Mouse (Mus musculus) embryonic facial prominence, embryonic 14.5 days (tissue): ENCODE measurements around the gene Arhgap28. TPM values are rescaled to one million over a fixed set of nuclear protein-coding genes. Genes with fewer than 3 reads are reported as not detected.
A peak's percentile ranks its signal among the peaks of the same experiment; 100 is the strongest.

Source experiments
- ATAC-seq: fragments of 200-750 bp; cut with Nextera tagmentation; 2 replicates; pipeline ENCODE4 v1.8.0; 2017; ENCODE audit warnings: low read depth, moderate number of reproducible peaks, moderate TSS enrichment
- DNase-seq: peaks from one replicate; pipeline ENCODE4 v3.0.0-alpha.2; 2015; ENCODE audit warnings: low spot score
- H3K27ac ChIP-seq: fragments of 300-500 bp; sonication (generic); replicated peaks from 2 replicates; pipeline ENCODE4 v1.5.1; 2014; ENCODE audit warnings: low read depth, mild to moderate bottlenecking, low read length, moderate library complexity
- H3K27me3 ChIP-seq: fragments of 300-500 bp; sonication (generic); replicated peaks from 2 replicates; pipeline ENCODE4 v1.6.1; 2014; ENCODE audit warnings: low read length; ENCODE audit not compliant: control insufficient read depth, insufficient read depth
- H3K36me3 ChIP-seq: fragments of 300-500 bp; sonication (generic); 2 replicates; pipeline ENCODE4 v1.6.1; 2014; ENCODE audit warnings: low read length, mixed read lengths; ENCODE audit not compliant: control insufficient read depth, insufficient read depth
- H3K4me1 ChIP-seq: fragments of 300-500 bp; sonication (generic); 2 replicates; pipeline ENCODE4 v1.6.1; 2014; ENCODE audit warnings: antibody characterized with exemption, low read length; ENCODE audit not compliant: control insufficient read depth, insufficient read depth
- H3K4me2 ChIP-seq: fragments of 300-500 bp; sonication (generic); 2 replicates; pipeline ENCODE4 v1.6.1; 2014; ENCODE audit warnings: low read depth, mild to moderate bottlenecking, low read length, moderate library complexity, mixed read lengths
- H3K4me3 ChIP-seq: fragments of 300-500 bp; sonication (generic); 2 replicates; pipeline ENCODE4 v1.5.1; 2014; ENCODE audit warnings: low read depth, mild to moderate bottlenecking, low read length
- H3K9ac ChIP-seq: fragments of 300-500 bp; sonication (generic); 2 replicates; pipeline ENCODE4 v1.6.1; 2014; ENCODE audit warnings: low read depth, mild to moderate bottlenecking, low read length, moderate library complexity, mixed read lengths
- H3K9me3 ChIP-seq: fragments of 300-500 bp; sonication (generic); 2 replicates; pipeline ENCODE4 v1.6.1; 2016; ENCODE audit warnings: low read length; ENCODE audit not compliant: control insufficient read depth
- WGBS: fragments of 180-500 bp; shearing (Covaris S2); extraction: QIAGEN DNeasy Blood & Tissue Kit; methylation state at CpG from one replicate; pipeline ENCODE4 v1.1.7; 2014; 5-methylcytosine and 5-hydroxymethylcytosine counted together
- polyA plus RNA-seq: library from polyadenylated mRNA; unstranded; fragments of >200 nt; fragmentation: Nextera tagmentation; extraction: Ambion mirVana; gene quantifications from 2 replicates; pipeline ENCODE4 v1.2.1, GENCODE M21; 2014

The Arhgap28 gene
- polyA plus RNA-seq, 1 experiment from 2014 or later: 49.2 TPM

- peak; percentile 74 for ATAC-seq
- Histone ChIP-seq H3K9ac (no peak overlapping the region), H3K4me2 (peak overlapping the region; percentile 17; the same call in 1 of the 2 replicates), H3K9me3 (no peaks in the 10 kb centered on the region), H3K4me1 (peaks cover 38% of the 10 kb centered on the region), H3K27me3 (no peaks in the 10 kb centered on the region), H3K27ac (peak overlapping the region; percentile 23; the same call in 1 of the 2 replicates), H3K36me3 (no peaks in the 10 kb centered on the region), H3K4me3 (no peak overlapping the region)
- peak; percentile 87 for DNase-seq
- WGBS: 11% methylated on average over 14 of the region's 14 CpGs
Measured at GRCm38 (mm10) chr17:67996097-67996768, 7.7 kb downstream of the Arhgap28 start.

- H3K9me3 ChIP-seq: no peaks in the 10 kb centered on the region
- DNase-seq: no peak
- no peak for ATAC-seq
- WGBS: 81% methylated on average over 2 of the region's 2 CpGs
- no peaks in the 10 kb centered on the region for H3K27me3 ChIP-seq
- no peak overlapping the region for H3K9ac ChIP-seq
- H3K4me2 ChIP-seq: peak overlapping the region; percentile 17; the same call in 1 of the 2 replicates
- no peak overlapping the region for H3K27ac ChIP-seq
- H3K4me3 ChIP-seq: no peak overlapping the region
- no peaks in the 10 kb centered on the region for H3K36me3 ChIP-seq
- peaks cover 30% of the 10 kb centered on the region for H3K4me1 ChIP-seq
Measured at GRCm38 (mm10) chr17:67995277-67995819, 8.6 kb downstream of the Arhgap28 start.

GRCm38 (mm10) chr17:67994861-67995260, 9.1 kb downstream of the Arhgap28 start:
- ATAC-seq: no peak

GRCm38 (mm10) chr17:67993371-67994045, 10.4 kb downstream of the Arhgap28 start:
- Histone ChIP-seq H3K4me1 (peaks cover 36% of the 10 kb centered on the region), H3K4me3 (no peak overlapping the region), H3K36me3 (no peaks in the 10 kb centered on the region), H3K27me3 (no peaks in the 10 kb centered on the region), H3K27ac (no peak overlapping the region), H3K9ac (no peak overlapping the region), H3K4me2 (no peak overlapping the region), H3K9me3 (no peaks in the 10 kb centered on the region)
- no peak for DNase-seq
- 92% methylated on average over 2 of the region's 2 CpGs for WGBS
- no peak for ATAC-seq

More at GRCm38 (mm10) chr17:67994861-67995260, 9.1 kb downstream of the Arhgap28 start:
- no peak overlapping the region for H3K9ac ChIP-seq
- DNase-seq: no peak
- no peak overlapping the region for H3K4me2 ChIP-seq
- H3K36me3 ChIP-seq: no peaks in the 10 kb centered on the region
- no peaks in the 10 kb centered on the region for H3K9me3 ChIP-seq
- no peak overlapping the region for H3K27ac ChIP-seq
- peaks cover 29% of the 10 kb centered on the region for H3K4me1 ChIP-seq
- no peak overlapping the region for H3K4me3 ChIP-seq
- H3K27me3 ChIP-seq: no peaks in the 10 kb centered on the region
- 70% methylated on average over 7 of the region's 7 CpGs for WGBS

DNA sequence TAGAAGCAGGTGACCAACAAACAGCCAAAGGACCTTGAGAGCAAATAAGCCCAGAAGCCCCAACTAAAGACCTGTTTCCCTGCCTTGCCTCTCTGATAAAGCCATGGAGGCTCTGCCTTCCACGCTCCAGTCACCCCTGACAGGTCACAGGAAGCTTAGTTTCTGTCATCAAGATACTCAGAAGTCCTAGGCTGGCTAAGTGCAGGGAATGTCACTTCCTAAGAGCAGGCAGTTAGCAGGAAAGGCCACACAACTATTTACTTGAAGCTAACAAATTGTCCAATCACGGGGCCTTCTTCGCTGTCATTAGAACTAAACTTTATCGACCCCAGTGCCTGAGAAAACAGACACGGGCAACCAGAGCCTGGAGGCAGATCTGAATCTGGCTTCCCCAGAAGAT, 14.2 kb downstream of the Arhgap28 start:
- Histone ChIP-seq H3K4me3 (no peak overlapping the region; the same call in 1 of the 2 replicates), H3K9me3 (no peaks in the 10 kb centered on the region), H3K27me3 (no peaks in the 10 kb centered on the region), H3K36me3 (no peaks in the 10 kb centered on the region), H3K4me2 (peak overlapping the region; percentile 34; the same call in 1 of the 2 replicates), H3K9ac (0 out of 2 replicates have a peak overlapping the region, but pooled peaks have one; percentile 12), H3K4me1 (peaks cover 19% of the 10 kb centered on the region), H3K27ac (peak overlapping the region; percentile 78)
- DNase-seq (no peak), ATAC-seq (no peak)
- 16% methylated on average over 5 of the region's 5 CpGs for WGBS

GRCm38 (mm10) chr17:67988920-67989621, 14.8 kb downstream of the Arhgap28 start:
- WGBS: 11% methylated on average over 15 of the region's 15 CpGs
- Histone ChIP-seq H3K27ac (peak overlapping the region; percentile 78), H3K27me3 (no peaks in the 10 kb centered on the region), H3K9ac (0 out of 2 replicates have a peak overlapping the region, but pooled peaks have one; percentile 12), H3K36me3 (no peaks in the 10 kb centered on the region), H3K9me3 (no peaks in the 10 kb centered on the region), H3K4me3 (no peak overlapping the region; the same call in 1 of the 2 replicates), H3K4me2 (peak overlapping the region; percentile 34; the same call in 1 of the 2 replicates), H3K4me1 (peaks cover 19% of the 10 kb centered on the region)
- ATAC-seq: peak; percentile 92
- peak; percentile 90 for DNase-seq

DNA sequence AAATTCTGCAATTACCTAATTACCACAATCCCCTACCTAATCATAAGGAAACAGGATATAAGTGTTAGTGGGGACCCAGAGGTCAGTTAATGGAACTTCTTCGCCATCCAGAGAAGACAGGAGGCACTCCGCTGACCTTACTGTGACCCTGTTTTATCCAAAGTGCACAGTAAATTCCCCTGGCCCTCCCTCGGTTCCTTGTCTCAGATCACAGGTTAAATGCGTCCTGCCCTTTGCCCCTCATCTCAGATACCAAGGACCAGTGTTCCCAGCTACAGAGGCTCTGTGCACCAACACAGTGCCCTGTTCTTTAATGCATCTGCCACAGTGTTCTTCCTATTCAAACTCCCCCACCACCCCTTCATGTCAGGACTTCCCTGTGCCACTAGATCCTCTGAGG, 18.4 kb downstream of the Arhgap28 start:
- ATAC-seq (no peak), DNase-seq (no peak)
- H3K27ac ChIP-seq: no peak overlapping the region
- H3K4me3 ChIP-seq: no peak overlapping the region
- H3K9ac ChIP-seq: no peak overlapping the region
- no peaks in the 10 kb centered on the region for H3K36me3 ChIP-seq
- no peaks in the 10 kb centered on the region for H3K27me3 ChIP-seq
- 32% methylated on average over 4 of the region's 4 CpGs for WGBS
- no peak overlapping the region for H3K4me2 ChIP-seq
- H3K9me3 ChIP-seq: no peaks in the 10 kb centered on the region
- peaks cover 20% of the 10 kb centered on the region for H3K4me1 ChIP-seq

- Histone ChIP-seq H3K4me3 (no peak overlapping the region), H3K36me3 (no peaks in the 10 kb centered on the region), H3K4me2 (no peak overlapping the region), H3K4me1 (peaks cover 27% of the 10 kb centered on the region), H3K27ac (no peak overlapping the region; the same call in 1 of the 2 replicates), H3K9me3 (no peaks in the 10 kb centered on the region), H3K9ac (no peak overlapping the region), H3K27me3 (no peaks in the 10 kb centered on the region)
- ATAC-seq: no peak
- 52% methylated on average over 3 of the region's 3 CpGs for WGBS
- DNase-seq: no peak
Measured at GRCm38 (mm10) chr17:67980573-67980972, 23.3 kb downstream of the Arhgap28 start.
